Mouse (Mus musculus) midbrain, embryonic 14.5 days (tissue): Measurements from ENCODE around the gene Dirc2. TPM values are rescaled to one million over a fixed set of nuclear protein-coding genes. Genes with fewer than 3 reads are reported as not detected.

Experiments used
- ATAC-seq: fragments of 200-750 bp; cut with Nextera tagmentation; 2 replicates; pipeline ENCODE4 v1.8.0; 2017; ENCODE audit warnings: moderate number of reproducible peaks, moderate library complexity; ENCODE audit not compliant: low FRiP score, low TSS enrichment
- DNase-seq: peaks from one replicate; pipeline ENCODE4 v3.0.0-alpha.2; 2015
- H3K27ac ChIP-seq: fragments of 300-500 bp; sonication (generic); replicated peaks from 2 replicates; pipeline ENCODE4 v1.5.1; 2014; ENCODE audit warnings: mild to moderate bottlenecking, low read depth, low read length, moderate library complexity
- H3K27me3 ChIP-seq: fragments of 300-500 bp; sonication (generic); 2 replicates; pipeline ENCODE4 v1.6.1; 2014; ENCODE audit warnings: low read length, control low read depth, mixed read lengths; ENCODE audit not compliant: control insufficient read depth, insufficient read depth
- H3K36me3 ChIP-seq: fragments of 300-500 bp; sonication (generic); 2 replicates; pipeline ENCODE4 v1.6.1; 2014; ENCODE audit warnings: low read length, control low read depth; ENCODE audit not compliant: control insufficient read depth, insufficient read depth
- H3K4me1 ChIP-seq: fragments of 300-500 bp; sonication (generic); 2 replicates; pipeline ENCODE4 v1.6.1; 2014; ENCODE audit warnings: mild to moderate bottlenecking, antibody characterized with exemption, low read length, control low read depth; ENCODE audit not compliant: control insufficient read depth, insufficient read depth
- H3K4me2 ChIP-seq: fragments of 300-500 bp; sonication (generic); 2 replicates; pipeline ENCODE4 v1.6.1; 2014; ENCODE audit warnings: mild to moderate bottlenecking, low read length, moderate library complexity
- H3K4me3 ChIP-seq: fragments of 300-500 bp; sonication (generic); replicated peaks from 2 replicates; pipeline ENCODE4 v1.5.1; 2014; ENCODE audit warnings: low read depth, low read length
- H3K9ac ChIP-seq: fragments of 300-500 bp; sonication (generic); replicated peaks from 2 replicates; pipeline ENCODE4 v1.6.1; 2014; ENCODE audit warnings: mild to moderate bottlenecking, low read length, moderate library complexity
- H3K9me3 ChIP-seq: fragments of 300-500 bp; sonication (generic); 2 replicates; pipeline ENCODE4 v1.6.1; 2016; ENCODE audit warnings: low read length, control low read depth, mixed read lengths; ENCODE audit not compliant: control insufficient read depth
- WGBS: fragments of 180-500 bp; shearing (Covaris S2); extraction: QIAGEN DNeasy Blood & Tissue Kit; methylation state at CpG from one replicate; pipeline ENCODE4 v1.1.7; 2014; 5-methylcytosine and 5-hydroxymethylcytosine counted together
- polyA plus RNA-seq: library from polyadenylated mRNA; unstranded; fragments of >200 nt; fragmentation: Nextera tagmentation; extraction: Ambion mirVana; gene quantifications from 2 replicates; pipeline ENCODE4 v1.2.1, GENCODE M21; 2014

Dirc2 gene
- 40.5 and 44.5 TPM in 2 replicates for polyA plus RNA-seq

- peak within 1 kb of the TSS; percentile 72 for H3K27ac ChIP-seq
- H3K4me3 ChIP-seq = peak within 1 kb of the TSS; percentile 85
- ATAC-seq (peak; percentile 80), DNase-seq (peak; percentile 86)
- H3K4me2 ChIP-seq = peak within 1 kb of the TSS; percentile 90
- H3K9me3 ChIP-seq = no peaks in the 10 kb centered on the region
- WGBS = under 1% methylated on average over 75 of the region's 78 CpGs
- H3K4me1 ChIP-seq = peaks cover 32% of the 10 kb centered on the region
- H3K9ac ChIP-seq = peak within 1 kb of the TSS; percentile 85
- no peaks in the 10 kb centered on the region for H3K27me3 ChIP-seq
- H3K36me3 ChIP-seq = no peaks in the 10 kb centered on the region
Observed at GRCm38 (mm10) chr16:35768785-35769642, at the start of gene Dirc2. TSS of gene Dirc2 (minus strand) at chr16:35769356.

GRCm38 (mm10) chr16:35817255-35818089 lies 48.3 kb upstream of the Dirc2 start:
- no peaks in the 10 kb centered on the region for H3K9me3 ChIP-seq

GRCm38 (mm10) chr16:35813119-35813518 lies 44.0 kb upstream of the Dirc2 start:
- no peak overlapping the region for H3K27ac ChIP-seq
- no peak overlapping the region for H3K4me3 ChIP-seq
- 0 out of 2 replicates have a peak, but pooled peaks cover 7% of the 10 kb centered on the region for H3K36me3 ChIP-seq
- H3K9me3 ChIP-seq = no peaks in the 10 kb centered on the region
- no peaks in the 10 kb centered on the region for H3K27me3 ChIP-seq
- no peak overlapping the region for H3K4me2 ChIP-seq
- WGBS = 75% methylated on average over 3 of the region's 3 CpGs
- DNase-seq = no peak
- H3K9ac ChIP-seq = no peak overlapping the region
- no peak for ATAC-seq
- no peaks in the 10 kb centered on the region for H3K4me1 ChIP-seq

More at GRCm38 (mm10) chr16:35817255-35818089, 48.3 kb upstream of the Dirc2 start:
- H3K4me1 ChIP-seq = no peaks in the 10 kb centered on the region
- H3K4me3 ChIP-seq = no peak overlapping the region
- no peak overlapping the region for H3K27ac ChIP-seq
- DNase-seq (peak; percentile 88), ATAC-seq (peak; percentile 85)
- no peaks in the 10 kb centered on the region for H3K27me3 ChIP-seq
- H3K9ac ChIP-seq = no peak overlapping the region
- WGBS = 35% methylated on average over 13 of the region's 13 CpGs
- H3K4me2 ChIP-seq = no peak overlapping the region
- peaks cover 22% of the 10 kb centered on the region for H3K36me3 ChIP-seq

- no peak for DNase-seq
- Histone ChIP-seq H3K9ac (no peak overlapping the region), H3K36me3 (0 out of 2 replicates have a peak, but pooled peaks cover 4% of the 10 kb centered on the region), H3K4me2 (no peak overlapping the region), H3K9me3 (no peaks in the 10 kb centered on the region), H3K4me3 (no peak overlapping the region), H3K27ac (no peak overlapping the region), H3K27me3 (no peaks in the 10 kb centered on the region), H3K4me1 (no peaks in the 10 kb centered on the region)
- 98% methylated on average over 2 of the region's 2 CpGs for WGBS
- no peak for ATAC-seq
Observed at GRCm38 (mm10) chr16:35808838-35809237, 39.7 kb upstream of the Dirc2 start.

GRCm38 (mm10) chr16:35807663-35807992 lies 38.5 kb upstream of the Dirc2 start:
- Histone ChIP-seq H3K9me3 (no peaks in the 10 kb centered on the region), H3K4me3 (no peak overlapping the region), H3K4me2 (no peak overlapping the region), H3K9ac (no peak overlapping the region), H3K27ac (no peak overlapping the region), H3K27me3 (no peaks in the 10 kb centered on the region), H3K36me3 (0 out of 2 replicates have a peak, but pooled peaks cover 3% of the 10 kb centered on the region), H3K4me1 (no peaks in the 10 kb centered on the region)
- peak; percentile 24 for DNase-seq
- no peak for ATAC-seq
- WGBS = 40% methylated on average over 4 of the region's 4 CpGs

- no peaks in the 10 kb centered on the region for H3K4me1 ChIP-seq
- no peaks in the 10 kb centered on the region for H3K27me3 ChIP-seq
- H3K4me3 ChIP-seq = no peak overlapping the region
- H3K36me3 ChIP-seq = peaks cover 6% of the 10 kb centered on the region; the same call in 1 of the 2 replicates
- DNase-seq (no peak), ATAC-seq (no peak)
- no peaks in the 10 kb centered on the region for H3K9me3 ChIP-seq
- no peak overlapping the region for H3K4me2 ChIP-seq
- H3K9ac ChIP-seq = no peak overlapping the region
- WGBS = 64% methylated on average over 6 of the region's 6 CpGs
- H3K27ac ChIP-seq = no peak overlapping the region
Observed at GRCm38 (mm10) chr16:35806973-35807662, 38.0 kb upstream of the Dirc2 start.

GRCm38 (mm10) chr16:35803723-35804122 lies 34.6 kb upstream of the Dirc2 start:
- no peak overlapping the region for H3K9ac ChIP-seq
- H3K4me1 ChIP-seq = no peaks in the 10 kb centered on the region
- no peak overlapping the region for H3K27ac ChIP-seq
- H3K4me2 ChIP-seq = no peak overlapping the region
- no peaks in the 10 kb centered on the region for H3K27me3 ChIP-seq
- ATAC-seq = no peak
- 94% methylated on average over 4 of the region's 4 CpGs for whole genome bisulfite sequencing
- H3K36me3 ChIP-seq = peaks cover 6% of the 10 kb centered on the region; the same call in 1 of the 2 replicates
- no peak for DNase-seq
- H3K4me3 ChIP-seq = no peak overlapping the region
- no peaks in the 10 kb centered on the region for H3K9me3 ChIP-seq

- Histone ChIP-seq H3K36me3 (peaks cover 6% of the 10 kb centered on the region; the same call in 1 of the 2 replicates), H3K4me1 (no peaks in the 10 kb centered on the region), H3K9me3 (no peaks in the 10 kb centered on the region), H3K4me3 (no peak overlapping the region), H3K27me3 (no peaks in the 10 kb centered on the region), H3K9ac (no peak overlapping the region), H3K27ac (no peak overlapping the region), H3K4me2 (no peak overlapping the region)
- DNase-seq (no peak), ATAC-seq (no peak)
- WGBS = 92% methylated on average over 7 of the region's 7 CpGs
Observed at GRCm38 (mm10) chr16:35802163-35802562, 33.0 kb upstream of the Dirc2 start.
